Mouse (Mus musculus) forebrain, embryonic 11.5 days (tissue): Measurements from ENCODE around the gene Rftn1. TPM values are rescaled to one million over a fixed set of nuclear protein-coding genes. Genes with fewer than 3 reads are reported as not detected.

Source experiments
- ATAC-seq: fragments of 200-750 bp; cut with Nextera tagmentation; replicated peaks from 2 replicates; pipeline ENCODE4 v1.8.0; 2017; ENCODE audit warnings: moderate TSS enrichment; ENCODE audit not compliant: low FRiP score
- DNase-seq: peaks from one replicate; pipeline ENCODE4 v3.0.0-alpha.2; 2017; ENCODE audit warnings: low spot score
- H3K27ac ChIP-seq: fragments of 300-500 bp; sonication (generic); 2 replicates; pipeline ENCODE4 v1.5.1; 2014; ENCODE audit warnings: low read depth, low read length
- H3K27me3 ChIP-seq: fragments of 300-500 bp; sonication (generic); 2 replicates; pipeline ENCODE4 v1.6.1; 2014; ENCODE audit warnings: mild to moderate bottlenecking, low read length, mixed read lengths; ENCODE audit not compliant: control insufficient read depth, insufficient read depth
- H3K36me3 ChIP-seq: fragments of 300-500 bp; sonication (generic); 2 replicates; pipeline ENCODE4 v1.6.1; 2014; ENCODE audit warnings: mild to moderate bottlenecking, low read length, moderate library complexity, mixed read lengths; ENCODE audit not compliant: control insufficient read depth, insufficient read depth
- H3K4me1 ChIP-seq: fragments of 300-500 bp; sonication (generic); replicated peaks from 2 replicates; pipeline ENCODE4 v1.6.1; 2014; ENCODE audit warnings: low read length, mixed read lengths; ENCODE audit not compliant: control insufficient read depth, insufficient read depth
- H3K4me2 ChIP-seq: fragments of 300-500 bp; sonication (generic); 2 replicates; pipeline ENCODE4 v1.6.1; 2014; ENCODE audit warnings: low read depth, mild to moderate bottlenecking, low read length, moderate library complexity, mixed read lengths; ENCODE audit not compliant: severe bottlenecking
- H3K4me3 ChIP-seq: fragments of 300-500 bp; sonication (generic); 2 replicates; pipeline ENCODE4 v1.5.1; 2014; ENCODE audit warnings: low read depth, low read length
- H3K9ac ChIP-seq: fragments of 300-500 bp; sonication (generic); 2 replicates; pipeline ENCODE4 v1.6.1; 2014; ENCODE audit warnings: low read length
- H3K9me3 ChIP-seq: fragments of 300-500 bp; sonication (generic); 2 replicates; pipeline ENCODE4 v1.6.1; 2016; ENCODE audit warnings: low read length, mixed read lengths; ENCODE audit not compliant: control insufficient read depth
- WGBS: fragments of 180-500 bp; shearing (Covaris S2); extraction: QIAGEN DNeasy Blood & Tissue Kit; methylation state at CpG from one replicate; pipeline ENCODE4 v1.1.7; 2014; 5-methylcytosine and 5-hydroxymethylcytosine counted together
- polyA plus RNA-seq: library from polyadenylated mRNA; unstranded; fragments of >200 nt; fragmentation: Nextera tagmentation; extraction: Ambion mirVana; gene quantifications from 2 replicates; pipeline ENCODE4 v1.2.1, GENCODE M21; 2014

The Rftn1 gene
- polyA plus RNA-seq, 1 experiment from 2014 or later: 11.6 TPM

DNA sequence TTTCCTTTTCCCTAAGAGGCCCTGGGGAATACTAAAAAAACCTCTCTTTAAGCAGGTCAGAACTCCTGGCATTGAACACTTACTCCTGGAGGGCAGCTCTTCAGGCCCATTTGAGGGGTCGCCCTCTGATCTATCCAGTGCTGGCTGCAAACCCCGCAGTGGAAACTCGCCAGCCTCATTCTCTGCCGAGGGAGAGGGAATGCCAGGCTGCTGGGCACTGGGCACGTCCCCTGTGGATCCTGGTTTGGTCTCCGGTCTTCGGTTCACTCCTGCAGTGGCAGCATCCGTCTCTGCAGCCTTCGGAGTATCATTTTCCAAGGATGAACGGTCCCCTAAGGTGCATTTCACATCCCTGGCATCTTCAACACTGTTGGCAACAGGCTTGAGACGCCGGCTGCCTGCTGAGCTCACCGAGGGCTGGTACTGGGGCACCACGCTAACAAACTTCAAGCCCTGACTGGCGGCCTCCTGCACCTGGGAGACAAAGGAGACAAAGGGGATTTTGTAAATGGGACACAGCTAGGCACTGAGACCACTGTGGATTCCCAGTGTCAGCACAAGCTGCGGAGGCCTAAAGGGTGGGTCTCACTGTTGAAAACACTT is 135.2 kb downstream of the Rftn1 start:
- WGBS: 43% methylated on average over 16 of the region's 16 CpGs
- no peak for ATAC-seq
- no peaks in the 10 kb centered on the region for H3K27me3 ChIP-seq
- H3K9me3 ChIP-seq: no peaks in the 10 kb centered on the region
- no peak overlapping the region for H3K4me2 ChIP-seq
- H3K9ac ChIP-seq: no peak overlapping the region
- no peaks in the 10 kb centered on the region for H3K36me3 ChIP-seq
- peaks cover 2% of the 10 kb centered on the region; the same call in 1 of the 2 replicates for H3K4me1 ChIP-seq
- no peak overlapping the region for H3K4me3 ChIP-seq
- DNase-seq: no peak
- H3K27ac ChIP-seq: no peak overlapping the region

DNA sequence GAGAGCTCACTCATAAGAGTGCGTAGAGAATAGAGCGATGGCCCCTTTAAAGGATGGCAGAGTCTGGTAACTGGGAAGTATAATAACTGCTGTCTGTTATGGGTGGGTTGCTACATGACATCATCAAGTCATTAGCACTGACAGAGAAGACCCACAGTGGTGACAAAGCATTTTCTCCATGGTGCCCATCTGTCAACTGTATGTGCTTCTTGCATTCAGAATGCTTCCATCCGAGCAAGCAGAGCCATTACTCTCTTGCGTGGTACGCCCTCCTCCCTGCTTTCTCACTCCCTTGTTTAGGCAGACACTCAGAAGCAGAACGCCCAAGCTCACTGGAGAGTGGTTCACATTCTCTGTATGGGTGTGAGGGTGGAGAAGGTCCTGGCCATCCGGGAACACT is 135.9 kb downstream of the Rftn1 start:
- Histone ChIP-seq H3K27ac (no peak overlapping the region), H3K27me3 (no peaks in the 10 kb centered on the region), H3K4me2 (no peak overlapping the region), H3K9me3 (no peaks in the 10 kb centered on the region), H3K36me3 (no peaks in the 10 kb centered on the region), H3K4me1 (peaks cover 2% of the 10 kb centered on the region; the same call in 1 of the 2 replicates), H3K9ac (no peak overlapping the region), H3K4me3 (no peak overlapping the region)
- no peak for DNase-seq
- no peak for ATAC-seq
- 85% methylated on average over 7 of the region's 7 CpGs for WGBS

DNA sequence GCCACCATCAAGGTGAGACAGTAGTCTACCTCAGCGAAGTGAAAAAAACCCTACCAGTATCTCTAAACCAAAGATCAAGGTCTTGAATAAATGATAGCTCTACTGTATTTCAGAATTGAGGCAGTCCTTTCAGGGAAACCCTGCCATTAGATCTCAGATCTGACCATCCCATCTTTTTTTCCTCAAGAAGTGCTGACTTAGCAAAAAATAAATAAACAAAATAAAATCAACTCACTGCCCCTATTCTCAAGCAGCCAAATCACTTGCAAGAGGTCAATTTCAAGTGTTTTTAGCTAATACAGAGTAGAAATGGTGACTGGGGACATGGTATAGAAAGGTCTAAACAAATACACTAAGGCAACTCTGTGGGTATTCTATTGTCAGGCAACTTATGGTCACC is 136.5 kb downstream of the Rftn1 start:
- Histone ChIP-seq H3K27ac (no peak overlapping the region), H3K9me3 (no peaks in the 10 kb centered on the region), H3K9ac (no peak overlapping the region), H3K4me2 (no peak overlapping the region), H3K36me3 (no peaks in the 10 kb centered on the region), H3K27me3 (no peaks in the 10 kb centered on the region), H3K4me1 (peaks cover 2% of the 10 kb centered on the region; the same call in 1 of the 2 replicates), H3K4me3 (no peak overlapping the region)
- ATAC-seq (no peak), DNase-seq (no peak)
- 91% methylated on average over 1 of the region's 1 CpGs for WGBS

- Histone ChIP-seq H3K36me3 (no peaks in the 10 kb centered on the region), H3K27me3 (no peaks in the 10 kb centered on the region), H3K4me3 (no peak overlapping the region), H3K9me3 (no peaks in the 10 kb centered on the region), H3K27ac (no peak overlapping the region), H3K9ac (no peak overlapping the region), H3K4me1 (peaks cover 2% of the 10 kb centered on the region; the same call in 1 of the 2 replicates), H3K4me2 (no peak overlapping the region)
- no peak for DNase-seq
- WGBS: 82% methylated on average over 7 of the region's 7 CpGs
- ATAC-seq: no peak
These were observed 137.6 kb downstream of the Rftn1 start for GRCm38 (mm10) chr17:50052741-50053468.

DNA sequence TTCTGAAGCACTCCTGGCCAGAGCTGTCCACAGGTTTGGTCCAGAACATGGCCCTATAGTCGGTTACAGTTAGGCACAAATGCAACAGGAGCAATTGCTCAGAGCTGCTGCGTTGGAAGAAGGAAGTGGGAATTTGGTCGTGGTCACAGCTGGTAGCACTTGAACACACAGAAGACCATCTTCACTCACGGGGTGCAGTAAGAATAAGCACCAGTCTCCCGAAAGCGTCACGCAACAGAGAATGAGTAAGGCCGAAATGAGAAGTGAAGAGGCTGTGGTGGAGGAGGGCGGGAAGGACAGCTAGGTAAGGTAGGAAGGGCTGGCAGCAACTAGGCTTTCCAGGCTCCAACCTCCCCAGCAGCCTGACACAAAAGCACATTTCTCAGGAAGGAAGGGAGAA is 140.0 kb downstream of the Rftn1 start:
- H3K9me3 ChIP-seq: no peaks in the 10 kb centered on the region
- no peak overlapping the region for H3K9ac ChIP-seq
- WGBS: 88% methylated on average over 9 of the region's 9 CpGs
- H3K4me2 ChIP-seq: no peak overlapping the region
- no peak overlapping the region for H3K27ac ChIP-seq
- no peaks in the 10 kb centered on the region for H3K27me3 ChIP-seq
- H3K4me3 ChIP-seq: no peak overlapping the region
- H3K4me1 ChIP-seq: peaks cover 2% of the 10 kb centered on the region; the same call in 1 of the 2 replicates
- H3K36me3 ChIP-seq: no peaks in the 10 kb centered on the region
- DNase-seq: no peak
- no peak for ATAC-seq

DNA sequence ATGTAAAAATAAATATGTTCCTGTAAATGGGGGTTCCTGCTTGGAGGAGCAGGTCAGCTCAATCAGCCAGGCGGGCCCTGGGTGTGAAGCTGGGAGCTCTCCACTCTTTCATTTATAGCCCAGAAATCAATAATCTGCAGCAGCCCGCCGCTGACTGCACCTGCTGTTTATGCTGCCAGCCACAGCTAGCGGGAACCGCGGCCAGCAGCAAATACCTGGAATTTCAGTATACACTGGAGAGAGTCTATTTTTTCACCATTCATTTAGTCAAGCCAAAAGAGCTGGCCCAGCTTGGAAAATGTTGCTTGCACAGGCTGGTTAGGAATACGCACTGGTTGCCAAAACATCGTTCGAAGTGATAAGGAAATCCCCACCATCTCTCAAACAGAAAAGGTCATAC is 142.3 kb downstream of the Rftn1 start:
- Histone ChIP-seq H3K9ac (no peak overlapping the region), H3K4me2 (no peak overlapping the region), H3K27me3 (no peaks in the 10 kb centered on the region), H3K9me3 (no peaks in the 10 kb centered on the region), H3K36me3 (no peaks in the 10 kb centered on the region), H3K4me1 (no peaks in the 10 kb centered on the region), H3K27ac (no peak overlapping the region), H3K4me3 (no peak overlapping the region)
- ATAC-seq (no peak), DNase-seq (no peak)
- whole genome bisulfite sequencing: 85% methylated on average over 9 of the region's 9 CpGs

- Histone ChIP-seq H3K9me3 (no peaks in the 10 kb centered on the region), H3K4me3 (no peak overlapping the region), H3K4me1 (no peaks in the 10 kb centered on the region), H3K27ac (no peak overlapping the region), H3K36me3 (no peaks in the 10 kb centered on the region), H3K9ac (no peak overlapping the region), H3K4me2 (no peak overlapping the region), H3K27me3 (no peaks in the 10 kb centered on the region)
- ATAC-seq (no peak), DNase-seq (no peak)
- 90% methylated on average over 12 of the region's 12 CpGs for WGBS
These were observed 143.3 kb downstream of the Rftn1 start for GRCm38 (mm10) chr17:50047182-50047581.

- WGBS: 91% methylated on average over 3 of the region's 3 CpGs
- no peak overlapping the region for H3K4me2 ChIP-seq
- H3K9ac ChIP-seq: no peak overlapping the region
- no peak overlapping the region for H3K27ac ChIP-seq
- no peak overlapping the region for H3K4me3 ChIP-seq
- no peaks in the 10 kb centered on the region for H3K9me3 ChIP-seq
- ATAC-seq (no peak), DNase-seq (no peak)
- 0 out of 2 replicates have a peak, but pooled peaks cover 2% of the 10 kb centered on the region for H3K4me1 ChIP-seq
- H3K27me3 ChIP-seq: no peaks in the 10 kb centered on the region
- H3K36me3 ChIP-seq: no peaks in the 10 kb centered on the region
These were observed 149.6 kb downstream of the Rftn1 start for GRCm38 (mm10) chr17:50040727-50041410.
